Mouse (Mus musculus): ENCODE measurements at regions not wholly inside any gene's neighbourhood (a gene's known extent, or its start where the extent isn't known, plus 50 kb on each side); places are given as distances from the start of the nearest gene placed in this dataset.
A peak's percentile ranks its signal among the peaks of the same experiment; 100 is the strongest.

DNA sequence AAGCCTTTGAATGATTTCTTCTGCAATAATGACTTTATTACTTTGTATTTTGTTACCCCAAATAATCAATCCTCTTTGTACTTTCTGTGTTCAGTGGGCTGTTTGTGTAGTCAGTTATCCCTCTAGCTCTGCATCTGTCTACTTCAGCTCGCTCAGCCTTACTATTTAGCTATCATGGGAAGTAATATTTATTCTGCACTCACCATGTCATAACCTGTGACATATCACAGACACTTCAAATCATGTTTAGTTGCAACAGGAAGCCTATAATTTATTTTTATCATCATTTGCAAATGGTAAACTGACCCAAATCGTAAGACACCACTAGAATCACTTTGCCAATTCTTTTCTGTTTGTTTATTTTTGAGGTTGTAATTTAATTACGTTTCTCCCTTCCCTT is 147.6 kb upstream of the Fam241a start:
- Histone ChIP-seq H3K36me3 (replicated peaks) (no peaks in the 10 kb centered on the region), H3K9me3 (no peaks in the 10 kb centered on the region), H3K4me1 (no peaks in the 10 kb centered on the region), H3K27ac (no peak overlapping the region), H3K27me3 (ENCODE audit: poor library complexity, severe bottlenecking) (no peaks in the 10 kb centered on the region), H3K4me3 (no peak overlapping the region)
- 84% methylated on average over 3 of the region's 3 CpGs for WGBS
- no peak for DNase-seq (ENCODE audit: extremely low spot score, low spot score)

- no peaks in the 10 kb centered on the region for H3K27me3 ChIP-seq (ENCODE audit: poor library complexity, severe bottlenecking)
- H3K9me3 ChIP-seq: no peaks in the 10 kb centered on the region
- WGBS: 72% methylated on average over 12 of the region's 12 CpGs
- no peak for DNase-seq (ENCODE audit: extremely low spot score, low spot score)
- no peaks in the 10 kb centered on the region for H3K36me3 ChIP-seq (replicated peaks)
- H3K4me3 ChIP-seq: no peak overlapping the region
- peaks cover 8% of the 10 kb centered on the region for H3K4me1 ChIP-seq
- H3K27ac ChIP-seq: no peak overlapping the region
Observed at GRCm38 (mm10) chr3:128040407-128041115, 144.4 kb upstream of the Fam241a start.

- no peaks in the 10 kb centered on the region for H3K9me3 ChIP-seq
- no peaks in the 10 kb centered on the region for H3K27me3 ChIP-seq (ENCODE audit: poor library complexity, severe bottlenecking)
- DNase-seq (ENCODE audit: extremely low spot score, low spot score): no peak
- H3K36me3 ChIP-seq (replicated peaks): no peaks in the 10 kb centered on the region
- whole genome bisulfite sequencing: 78% methylated on average over 5 of the region's 5 CpGs
- H3K27ac ChIP-seq: no peak overlapping the region
- no peak overlapping the region for H3K4me3 ChIP-seq
- peaks cover 8% of the 10 kb centered on the region for H3K4me1 ChIP-seq
Observed at GRCm38 (mm10) chr3:128039185-128039584, 143.1 kb upstream of the Fam241a start.

DNA sequence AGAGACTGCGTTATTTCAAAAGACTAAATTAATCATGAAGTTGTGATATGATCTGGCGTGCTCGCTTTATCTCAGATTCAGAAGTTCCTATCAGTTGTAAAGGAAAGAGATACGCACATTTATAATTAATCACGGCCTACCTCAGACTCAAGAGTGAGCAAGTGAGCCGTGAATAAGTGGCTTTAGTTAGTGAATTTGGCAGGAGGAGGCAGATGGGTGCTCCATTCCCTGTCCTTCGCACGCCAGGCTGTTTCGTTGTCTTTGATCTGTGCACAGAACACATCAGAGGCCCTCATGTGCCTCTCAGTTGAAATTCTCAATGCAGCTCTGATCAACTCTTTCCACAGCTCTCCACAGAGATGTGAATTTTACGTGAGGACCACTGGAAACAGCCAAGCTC is 140.4 kb upstream of the Fam241a start:
- no peak overlapping the region for H3K4me3 ChIP-seq
- no peaks in the 10 kb centered on the region for H3K36me3 ChIP-seq (replicated peaks)
- no peaks in the 10 kb centered on the region for H3K27me3 ChIP-seq (ENCODE audit: poor library complexity, severe bottlenecking)
- no peak overlapping the region for H3K27ac ChIP-seq
- no peak for DNase-seq (ENCODE audit: extremely low spot score, low spot score)
- peaks cover 8% of the 10 kb centered on the region for H3K4me1 ChIP-seq
- WGBS: 63% methylated on average over 10 of the region's 10 CpGs
- no peaks in the 10 kb centered on the region for H3K9me3 ChIP-seq

- Histone ChIP-seq H3K27ac (no peak overlapping the region), H3K4me3 (no peak overlapping the region), H3K36me3 (replicated peaks) (no peaks in the 10 kb centered on the region), H3K27me3 (ENCODE audit: poor library complexity, severe bottlenecking) (peaks cover 32% of the 10 kb centered on the region), H3K4me1 (peaks cover 18% of the 10 kb centered on the region), H3K9me3 (no peaks in the 10 kb centered on the region)
- DNase-seq (ENCODE audit: extremely low spot score, low spot score): no peak
- WGBS: 88% methylated on average over 3 of the region's 3 CpGs
Observed at GRCm38 (mm10) chr3:128030352-128030751, 134.2 kb upstream of the Fam241a start.

DNA sequence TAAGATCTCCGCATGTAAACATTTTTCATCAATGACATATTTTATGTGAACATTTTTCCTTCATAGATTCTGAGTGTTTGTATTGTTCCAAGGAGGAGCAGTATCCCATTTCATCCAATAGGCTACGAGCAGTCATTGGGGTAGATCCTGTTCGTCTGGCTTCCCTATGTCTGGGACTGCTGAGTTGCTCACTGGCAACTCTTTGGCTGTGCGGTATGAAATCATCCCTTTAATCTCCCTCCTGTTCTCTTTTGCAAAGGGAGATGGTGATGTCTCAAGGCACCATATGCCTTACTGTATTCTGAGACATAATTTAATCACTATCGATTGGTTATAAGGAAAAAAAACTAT is 133.4 kb upstream of the Fam241a start:
- Histone ChIP-seq H3K27me3 (ENCODE audit: poor library complexity, severe bottlenecking) (peaks cover 32% of the 10 kb centered on the region), H3K36me3 (replicated peaks) (no peaks in the 10 kb centered on the region), H3K4me1 (peaks cover 18% of the 10 kb centered on the region), H3K27ac (no peak overlapping the region), H3K4me3 (no peak overlapping the region), H3K9me3 (no peaks in the 10 kb centered on the region)
- DNase-seq (ENCODE audit: extremely low spot score, low spot score): no peak
- 65% methylated on average over 5 of the region's 5 CpGs for WGBS

DNA sequence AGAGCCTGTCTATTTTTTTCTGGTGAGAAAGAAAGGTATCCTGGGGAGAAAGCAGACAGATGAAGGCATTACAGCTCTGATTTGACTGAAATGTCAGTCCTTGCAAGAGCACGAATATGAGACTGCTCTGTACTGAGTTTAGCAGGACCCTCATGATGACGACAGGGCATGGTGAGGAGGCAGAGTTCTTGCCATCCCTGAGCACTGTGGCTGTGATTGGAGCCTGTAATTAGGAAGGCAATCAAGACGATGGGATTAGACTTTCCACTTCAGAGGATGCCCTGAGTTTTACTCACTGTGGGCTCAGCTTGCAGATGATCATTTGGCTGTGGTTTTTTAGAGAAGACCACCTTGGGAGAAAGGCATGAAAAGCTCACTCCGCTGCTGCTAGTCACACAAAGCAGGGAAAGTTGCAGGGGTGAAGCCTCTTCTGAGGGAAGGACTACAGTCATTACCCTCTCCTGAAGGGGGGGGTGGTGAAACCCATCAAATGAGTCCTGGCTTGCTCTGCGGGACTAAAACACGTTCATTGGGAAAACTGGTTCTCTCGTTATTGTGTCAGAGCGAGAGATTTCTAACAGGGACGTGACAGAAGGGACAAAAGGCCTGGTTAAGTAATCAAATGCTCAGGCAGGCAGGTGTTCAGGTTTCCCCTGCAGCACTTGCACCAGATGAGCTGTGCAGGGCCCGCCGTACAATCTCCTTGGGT is 132.9 kb upstream of the Fam241a start:
- H3K27ac ChIP-seq: no peak overlapping the region
- H3K36me3 ChIP-seq (replicated peaks): no peaks in the 10 kb centered on the region
- peaks cover 32% of the 10 kb centered on the region for H3K27me3 ChIP-seq (ENCODE audit: poor library complexity, severe bottlenecking)
- no peak for DNase-seq (ENCODE audit: extremely low spot score, low spot score)
- H3K4me3 ChIP-seq: no peak overlapping the region
- WGBS: 25% methylated on average over 11 of the region's 11 CpGs
- no peaks in the 10 kb centered on the region for H3K9me3 ChIP-seq
- peaks cover 18% of the 10 kb centered on the region for H3K4me1 ChIP-seq

DNA sequence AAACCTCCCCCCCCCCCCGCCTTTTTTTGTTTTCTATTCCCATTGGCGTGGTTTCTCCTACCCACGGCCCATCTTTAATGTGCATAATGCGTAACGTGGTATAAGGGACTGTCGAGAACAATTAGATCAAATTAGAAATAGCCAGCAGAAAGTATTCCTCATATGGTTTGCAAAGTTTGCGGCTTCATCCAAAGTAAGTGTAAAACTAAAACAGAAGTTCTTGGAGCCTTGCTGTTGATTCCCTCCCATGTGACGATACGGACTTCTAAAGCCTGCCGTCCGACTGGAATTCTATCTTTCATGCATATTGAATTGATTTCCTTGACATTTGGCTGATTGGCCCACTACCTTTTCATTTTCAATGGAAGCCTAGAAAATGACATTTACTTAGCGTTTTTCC is 128.7 kb upstream of the Fam241a start:
- no peak for DNase-seq (ENCODE audit: extremely low spot score, low spot score)
- no peak overlapping the region for H3K4me3 ChIP-seq
- 93% methylated on average over 12 of the region's 12 CpGs for WGBS
- no peak overlapping the region for H3K27ac ChIP-seq
- H3K36me3 ChIP-seq (replicated peaks): no peaks in the 10 kb centered on the region
- H3K9me3 ChIP-seq: no peaks in the 10 kb centered on the region
- peaks cover 26% of the 10 kb centered on the region for H3K27me3 ChIP-seq (ENCODE audit: poor library complexity, severe bottlenecking)
- peaks cover 18% of the 10 kb centered on the region for H3K4me1 ChIP-seq

- Histone ChIP-seq H3K9me3 (no peaks in the 10 kb centered on the region), H3K4me1 (no peaks in the 10 kb centered on the region)
- 94% methylated on average over 1 of the region's 1 CpGs for WGBS
Observed at GRCm38 (mm10) chr3:128014909-128015308, 118.8 kb upstream of the Fam241a start.

GRCm38 (mm10) chr3:128002905-128003641 is 106.9 kb upstream of the Fam241a start:
- no peaks in the 10 kb centered on the region for H3K27me3 ChIP-seq (ENCODE audit: poor library complexity, severe bottlenecking)
- no peaks in the 10 kb centered on the region for H3K36me3 ChIP-seq (replicated peaks)
- no peak for DNase-seq (ENCODE audit: extremely low spot score, low spot score)
- no peak overlapping the region for H3K27ac ChIP-seq
- H3K9me3 ChIP-seq: no peaks in the 10 kb centered on the region
- no peak overlapping the region for H3K4me3 ChIP-seq
- H3K4me1 ChIP-seq: no peaks in the 10 kb centered on the region
- 89% methylated on average over 18 of the region's 18 CpGs for WGBS

More at GRCm38 (mm10) chr3:128014909-128015308, 118.8 kb upstream of the Fam241a start:
- Histone ChIP-seq H3K27ac (no peak overlapping the region), H3K4me3 (no peak overlapping the region), H3K27me3 (ENCODE audit: poor library complexity, severe bottlenecking) (no peaks in the 10 kb centered on the region), H3K36me3 (replicated peaks) (no peaks in the 10 kb centered on the region)
- no peak for DNase-seq (ENCODE audit: extremely low spot score, low spot score)

DNA sequence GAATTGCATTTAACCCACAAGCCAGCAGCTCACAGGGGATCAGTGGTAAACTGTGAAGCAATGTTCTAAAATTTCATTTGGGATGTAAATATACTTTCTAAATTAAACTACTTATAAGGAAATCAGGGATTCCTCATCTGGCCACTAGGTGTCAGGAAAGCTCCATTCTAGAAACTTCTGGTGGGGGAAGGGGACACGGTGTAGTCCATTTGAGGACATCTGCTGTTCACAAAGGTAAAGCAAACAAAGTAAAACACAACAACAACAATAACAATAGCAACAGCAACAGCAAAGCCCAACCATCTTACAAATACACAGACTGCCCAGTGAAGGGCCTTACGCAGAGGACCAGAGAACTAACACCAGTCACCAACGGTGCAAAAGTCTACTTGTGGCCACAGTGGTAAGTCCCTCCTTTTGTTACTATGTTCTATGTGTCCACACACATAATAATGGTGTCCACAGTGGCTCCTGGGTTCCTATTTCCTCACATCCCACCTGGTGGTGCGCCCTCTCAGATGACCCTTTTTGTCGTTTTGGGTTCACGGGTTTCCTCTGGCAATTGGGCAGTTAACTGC is 105.9 kb upstream of the Fam241a start:
- DNase-seq (ENCODE audit: extremely low spot score, low spot score): peak; percentile 48
- H3K27me3 ChIP-seq (ENCODE audit: poor library complexity, severe bottlenecking): no peaks in the 10 kb centered on the region
- no peaks in the 10 kb centered on the region for H3K9me3 ChIP-seq
- 77% methylated on average over 6 of the region's 6 CpGs for WGBS
- H3K4me1 ChIP-seq: no peaks in the 10 kb centered on the region
- H3K36me3 ChIP-seq (replicated peaks): no peaks in the 10 kb centered on the region
- H3K4me3 ChIP-seq: no peak overlapping the region
- no peak overlapping the region for H3K27ac ChIP-seq

GRCm38 (mm10) chr3:127995678-127996077 is 99.6 kb upstream of the Fam241a start:
- H3K36me3 ChIP-seq (replicated peaks): no peaks in the 10 kb centered on the region
- no peaks in the 10 kb centered on the region for H3K4me1 ChIP-seq
- H3K4me3 ChIP-seq: no peak overlapping the region
- 82% methylated on average over 7 of the region's 7 CpGs for WGBS
- DNase-seq (ENCODE audit: extremely low spot score, low spot score): no peak
- H3K27me3 ChIP-seq (ENCODE audit: poor library complexity, severe bottlenecking): no peaks in the 10 kb centered on the region
- H3K9me3 ChIP-seq: no peaks in the 10 kb centered on the region
- H3K27ac ChIP-seq: no peak overlapping the region

GRCm38 (mm10) chr3:127987583-127987982 is 91.5 kb upstream of the Fam241a start:
- WGBS: 63% methylated on average over 6 of the region's 6 CpGs
- no peak overlapping the region for H3K4me3 ChIP-seq
- no peak overlapping the region for H3K27ac ChIP-seq
- no peaks in the 10 kb centered on the region for H3K27me3 ChIP-seq (ENCODE audit: poor library complexity, severe bottlenecking)
- no peak for DNase-seq (ENCODE audit: extremely low spot score, low spot score)
- no peaks in the 10 kb centered on the region for H3K4me1 ChIP-seq
- H3K9me3 ChIP-seq: no peaks in the 10 kb centered on the region
- no peaks in the 10 kb centered on the region for H3K36me3 ChIP-seq (replicated peaks)
